Mouse (Mus musculus) hematopoietic stem cell, adult 5-6 weeks (primary cell): ENCODE measurements around the gene Xpo5. TPM values are rescaled to one million over a fixed set of nuclear protein-coding genes. Genes with fewer than 3 reads are reported as not detected.

Experiments
- ATAC-seq, 2 experiments: fragments of 125-278 bp in 1 of 2; replicated peaks in 1 of 2; 2 replicates each; pipeline ENCODE4 v1.8.0; 2016 to 2017; ENCODE audit warnings: inconsistent platforms in 2 of 2, mild to moderate bottlenecking in 2 of 2, moderate number of reproducible peaks in 2 of 2, low read depth in 1 of 2, moderate TSS enrichment in 1 of 2; ENCODE audit not compliant: low FRiP score in 2 of 2, poor library complexity in 2 of 2, severe bottlenecking in 2 of 2, insufficient read depth in 1 of 2, low TSS enrichment in 1 of 2
- total RNA-seq: library from RNA; stranded (forward); fragments of 172-1452, 232-1000 nt; gene quantifications from 2 replicates; pipeline ENCODE4 v1.2.3, GENCODE M21; 2017

Gene Xpo5
- total RNA-seq = 52.8 and 57.3 TPM in 2 replicates

DNA sequence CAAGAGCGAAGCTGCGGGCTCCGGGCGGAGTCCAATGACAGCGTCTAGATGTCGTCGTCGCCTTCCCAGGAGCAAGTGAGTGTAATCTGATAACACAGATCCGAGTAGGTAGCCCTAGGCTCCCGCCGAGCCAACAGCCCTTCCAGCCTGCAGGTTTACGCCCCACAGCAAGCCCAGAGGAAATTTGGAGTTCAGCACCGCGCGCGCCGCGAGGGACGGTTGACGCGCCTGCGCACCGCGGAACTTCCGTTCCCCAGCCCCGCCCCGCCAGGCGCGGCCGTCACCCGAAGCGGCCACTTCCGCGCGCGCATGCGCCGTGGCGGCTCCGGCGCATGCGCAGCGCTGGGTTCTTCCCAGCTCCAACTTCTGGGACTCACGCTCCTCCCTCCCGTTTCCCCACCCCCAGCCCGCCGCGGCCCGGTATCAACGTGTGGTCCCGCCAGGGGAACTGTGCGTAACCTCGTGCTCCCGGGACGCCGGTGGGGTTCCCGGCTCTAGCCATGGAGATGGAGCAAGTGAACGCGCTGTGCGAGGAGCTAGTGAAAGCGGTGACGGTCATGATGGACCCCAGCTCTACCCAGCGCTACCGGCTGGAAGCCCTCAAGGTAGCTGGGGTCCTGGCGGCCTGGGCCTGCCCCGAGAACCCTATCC, at the start of gene Xpo5, which contains the start of gene Polh:
Gene Xpo5, plus strand, starts transcription at position 362 of the 651 bp plus-strand sequence.
Gene Polh, minus strand, starts transcription at position 225 of the 651 bp plus-strand sequence.
- ATAC-seq = peak; percentile 94 to 95

DNA sequence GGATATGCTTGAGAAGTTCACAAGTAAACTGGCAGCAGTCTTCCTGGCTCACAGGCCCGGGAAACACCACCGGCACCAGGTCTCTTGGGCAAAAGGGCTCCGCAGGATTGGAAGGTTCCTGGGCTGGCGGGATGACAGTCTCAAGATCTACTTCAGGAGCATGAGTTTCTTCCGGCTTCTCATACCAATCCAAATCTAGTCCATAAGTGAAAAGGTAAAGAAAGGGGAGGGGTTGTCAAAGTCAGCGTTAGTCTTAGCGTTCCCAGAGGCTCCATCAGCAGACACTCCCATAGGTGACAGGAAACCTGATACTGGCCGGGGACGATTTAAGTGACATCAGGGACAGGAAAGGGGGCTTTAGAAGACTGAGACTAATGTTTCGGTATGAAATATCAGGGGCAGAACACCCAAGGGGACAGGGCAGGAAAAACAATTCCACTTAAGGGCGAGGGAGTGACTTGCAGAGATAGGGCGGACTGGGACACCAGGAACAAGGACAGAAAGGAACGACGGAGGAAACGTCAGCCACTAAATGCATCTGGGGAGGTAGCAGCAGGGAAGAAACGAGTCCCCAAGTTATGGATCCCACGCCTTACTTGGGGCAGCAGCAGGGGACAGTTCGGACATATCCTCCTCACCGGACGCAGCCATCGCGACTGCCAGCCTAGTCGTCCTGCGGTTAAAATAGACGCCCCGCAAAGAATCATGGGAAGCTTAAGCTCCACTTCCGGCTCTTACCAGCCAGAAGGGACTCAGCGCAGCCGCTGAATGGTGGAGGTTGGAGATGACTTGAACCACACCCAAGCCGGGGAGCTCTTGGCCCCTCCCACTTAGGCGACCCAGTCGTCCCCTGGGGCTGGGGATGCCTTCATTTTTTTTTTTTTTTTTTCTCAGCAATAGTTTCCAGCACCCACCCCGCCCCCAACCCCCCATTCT, 49.5 kb upstream of the Xpo5 start, which contains the start of gene Mad2l1bp:
Gene Mad2l1bp, minus strand, starts transcription at position 707 of the 936 bp plus-strand sequence.
- ATAC-seq = peak; percentile 97 to 98

DNA sequence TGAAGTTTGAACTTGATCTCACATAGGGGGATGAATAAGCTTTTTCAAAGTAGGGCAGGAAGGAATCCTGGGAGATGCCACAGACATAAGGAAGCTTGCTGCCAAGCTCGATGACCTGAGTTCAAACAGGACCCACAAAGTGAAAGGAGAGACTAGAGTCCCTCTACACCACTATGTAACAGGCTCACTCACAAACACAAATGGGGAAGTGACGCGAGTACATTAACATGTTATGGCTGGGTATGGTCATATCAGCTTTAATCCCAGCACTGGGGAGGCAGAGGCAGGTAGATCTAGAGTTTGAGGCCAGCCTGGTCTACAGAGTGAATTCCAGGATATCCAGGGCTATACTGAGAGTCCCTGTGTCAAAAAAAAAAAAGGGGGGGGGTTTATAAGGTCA, 48.2 kb upstream of the Xpo5 start:
- ATAC-seq = no peak

DNA sequence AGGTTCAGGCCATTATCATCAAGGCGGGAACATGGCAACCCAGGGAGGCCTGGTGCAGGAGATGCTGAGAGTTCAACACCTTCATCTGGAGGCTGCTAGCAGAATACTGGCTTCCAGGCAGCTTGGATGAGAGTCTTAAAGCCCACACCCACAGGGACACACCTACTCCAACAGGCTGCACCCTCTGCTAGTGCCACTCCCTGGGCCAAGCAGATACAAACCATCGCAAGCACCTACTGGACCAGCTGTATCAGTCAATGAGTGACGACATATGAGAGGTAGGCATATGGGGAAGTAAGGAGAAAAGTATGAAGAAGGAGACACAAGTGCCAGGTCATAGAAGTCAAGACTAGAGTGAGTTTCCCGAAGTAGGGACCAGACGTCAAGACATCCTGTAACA, 45.9 kb upstream of the Xpo5 start:
- no peak for ATAC-seq

DNA sequence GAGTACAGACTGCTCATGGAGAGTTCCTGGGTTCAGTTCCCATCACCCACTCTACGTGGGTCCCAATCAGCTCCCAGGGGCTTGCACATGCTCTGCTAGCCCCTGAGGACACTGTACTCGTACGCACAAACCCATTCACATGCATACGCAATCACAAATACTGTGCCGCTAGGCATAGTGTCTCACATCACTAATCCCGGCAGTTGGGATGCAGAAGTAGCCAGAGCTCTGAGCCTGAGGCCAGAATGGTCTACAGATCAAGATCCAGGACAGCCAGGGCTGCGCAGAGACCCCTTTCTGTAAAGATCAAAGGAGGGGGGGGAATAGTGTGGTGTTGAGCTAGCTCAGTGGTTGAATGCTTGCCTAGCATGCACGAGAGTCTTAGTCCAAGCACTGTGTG, 45.5 kb upstream of the Xpo5 start:
- ATAC-seq = no peak

DNA sequence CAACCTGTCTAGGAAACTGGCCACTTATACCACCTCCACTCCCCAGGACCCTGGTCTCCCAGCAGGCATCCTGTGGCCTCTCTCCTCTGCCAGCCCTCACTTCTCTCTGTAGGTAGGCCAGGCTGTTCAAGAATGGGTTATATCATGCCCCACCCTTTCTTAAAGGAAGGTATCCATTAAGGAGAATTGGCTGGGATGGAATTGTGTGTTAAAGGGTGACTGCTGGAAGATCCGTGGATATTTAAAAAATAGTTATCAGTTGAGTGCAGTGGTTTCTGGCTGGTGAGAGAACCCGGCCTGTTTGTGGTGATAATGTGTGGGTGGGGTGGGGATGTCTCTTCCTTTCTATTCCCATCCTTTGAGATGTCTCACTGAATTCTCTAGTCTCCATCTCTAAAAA, 43.3 kb upstream of the Xpo5 start:
- no peak for ATAC-seq

DNA sequence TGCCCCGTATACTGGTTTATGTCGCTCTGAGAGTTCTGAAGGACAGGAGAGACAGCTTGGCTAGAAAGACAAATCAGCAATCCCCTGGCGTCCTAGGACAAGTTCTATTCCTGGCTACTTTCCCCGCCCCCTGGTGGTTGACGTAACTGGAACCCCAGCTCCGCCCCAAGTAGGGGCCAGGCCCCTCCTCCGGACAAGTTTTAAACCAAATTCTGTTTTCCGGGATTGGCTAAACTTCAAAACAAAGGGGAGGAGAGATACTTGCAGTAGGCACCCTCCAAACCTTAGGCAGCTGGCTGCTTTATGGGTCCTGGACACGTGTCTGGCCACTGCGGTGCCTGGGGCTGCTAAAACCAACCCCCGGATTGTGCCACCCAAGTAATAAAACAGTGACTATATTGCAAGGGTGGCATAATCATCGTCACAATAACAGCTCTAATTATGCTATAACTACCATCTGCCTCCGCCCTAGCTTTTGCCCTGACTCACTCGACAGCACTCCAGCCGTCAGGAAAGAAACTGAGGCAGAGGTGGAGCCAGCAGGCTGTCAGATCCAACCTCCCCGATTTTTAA, 42.4 kb upstream of the Xpo5 start:
- peak; percentile 54 to 61 for ATAC-seq

DNA sequence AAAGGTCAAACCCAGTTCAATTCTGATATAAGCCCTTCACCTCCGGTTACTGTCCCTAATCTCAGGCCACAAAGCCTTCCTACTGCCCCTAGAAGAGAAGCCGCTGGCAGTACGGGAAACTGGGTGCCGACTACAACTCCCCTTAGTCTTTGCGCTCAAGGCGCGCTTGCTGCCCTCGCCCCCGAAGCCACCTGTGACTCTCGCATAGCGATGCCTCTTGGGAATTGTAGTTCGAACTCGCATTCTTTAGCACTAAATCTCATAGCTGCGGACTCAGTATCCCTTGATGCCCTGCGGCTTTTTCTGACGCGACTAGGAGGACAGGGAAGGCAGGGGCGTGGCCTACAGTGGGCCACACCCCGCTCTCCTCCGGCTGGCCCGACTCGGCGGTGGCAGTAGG, 41.9 kb upstream of the Xpo5 start, which contains the start of gene Gtpbp2:
Gene Gtpbp2, plus strand, starts transcription at position 347 of the 400 bp plus-strand sequence.
- ATAC-seq = peak; percentile 94 to 95

DNA sequence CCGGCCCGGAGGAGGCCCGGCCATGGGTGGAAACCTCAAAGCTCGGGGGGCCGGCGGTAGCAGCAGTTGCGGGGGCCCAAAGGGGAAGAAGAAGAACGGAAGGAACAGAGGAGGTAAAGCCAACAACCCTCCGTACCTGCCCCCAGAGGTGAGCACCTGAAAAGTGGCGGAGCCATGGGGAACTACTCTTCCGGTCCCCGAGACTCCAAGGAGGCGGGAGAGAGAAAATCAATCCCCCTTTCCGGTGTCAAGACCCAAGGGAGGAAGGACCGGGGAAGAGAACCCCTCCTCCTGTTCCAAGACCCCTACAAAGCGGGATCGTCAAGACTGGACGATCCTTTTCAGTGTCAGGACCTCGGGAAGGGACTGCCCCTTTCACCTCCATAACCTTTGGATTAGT, 41.4 kb upstream of the Xpo5 start:
- ATAC-seq = no peak

DNA sequence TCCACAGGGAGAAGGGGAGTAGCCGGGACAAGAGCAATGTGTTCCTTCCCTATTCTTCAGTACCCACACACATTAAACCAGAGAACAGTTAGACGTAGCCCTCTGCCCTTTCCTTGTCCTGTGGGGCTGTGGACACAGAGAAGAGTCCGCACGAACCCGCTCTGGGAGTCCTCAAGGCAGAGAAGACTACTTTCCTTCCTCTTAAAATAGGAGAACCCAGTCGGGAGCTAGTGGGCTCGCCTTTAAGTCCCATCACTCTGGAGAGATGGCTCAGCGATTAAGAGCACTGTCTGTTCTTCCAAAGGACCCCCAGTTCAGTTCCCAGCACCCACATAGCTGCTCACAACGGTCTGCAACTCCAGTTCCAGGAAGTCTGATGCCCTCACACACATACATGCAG, 40.9 kb upstream of the Xpo5 start:
- ATAC-seq = no peak

DNA sequence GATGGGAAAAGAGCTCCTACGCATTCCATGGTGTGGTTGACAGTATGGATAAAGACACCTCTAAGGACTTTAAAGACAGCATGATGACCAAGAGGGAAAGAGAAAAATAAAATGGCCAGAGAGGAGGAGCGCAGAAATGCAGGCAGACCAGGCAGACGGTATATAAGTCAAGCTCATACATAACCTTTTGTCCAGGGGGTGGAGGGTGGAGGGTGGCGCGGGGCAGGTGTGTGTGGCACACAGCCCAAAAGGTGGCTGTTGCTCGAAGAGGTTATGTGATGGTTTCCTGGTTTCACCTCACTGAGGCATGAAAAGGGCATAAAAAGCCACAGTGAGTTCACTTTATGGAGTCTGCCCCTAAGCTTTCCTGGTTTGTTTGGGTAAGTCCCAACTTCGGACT, 40.0 kb upstream of the Xpo5 start:
- no peak for ATAC-seq

DNA sequence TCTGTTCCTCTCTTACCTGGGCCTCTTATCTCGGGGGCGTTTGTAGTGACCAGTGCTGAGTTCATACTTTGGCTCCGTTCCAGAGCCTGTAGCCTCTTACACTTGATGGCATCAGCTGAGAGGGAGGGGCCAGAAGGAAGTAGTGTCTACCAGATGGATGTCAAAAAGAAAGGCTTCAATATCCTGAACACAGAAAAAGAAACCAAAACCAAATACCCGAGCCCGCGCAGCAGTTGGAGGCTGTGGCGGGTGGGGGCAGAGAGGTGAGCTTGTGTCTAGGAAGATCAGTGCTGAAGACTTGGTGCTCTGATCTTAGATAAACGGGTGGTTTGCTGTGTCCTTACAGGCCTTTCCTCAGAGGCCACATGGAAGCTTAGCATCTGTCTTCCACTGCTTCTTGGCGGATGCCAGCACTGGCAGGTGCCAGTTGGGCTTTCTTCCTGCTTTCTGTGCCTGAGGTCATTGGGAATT, 39.6 kb upstream of the Xpo5 start:
- ATAC-seq = peak in 1 of 2 experiments; percentile 14; a peak in 1 of 4 replicates

DNA sequence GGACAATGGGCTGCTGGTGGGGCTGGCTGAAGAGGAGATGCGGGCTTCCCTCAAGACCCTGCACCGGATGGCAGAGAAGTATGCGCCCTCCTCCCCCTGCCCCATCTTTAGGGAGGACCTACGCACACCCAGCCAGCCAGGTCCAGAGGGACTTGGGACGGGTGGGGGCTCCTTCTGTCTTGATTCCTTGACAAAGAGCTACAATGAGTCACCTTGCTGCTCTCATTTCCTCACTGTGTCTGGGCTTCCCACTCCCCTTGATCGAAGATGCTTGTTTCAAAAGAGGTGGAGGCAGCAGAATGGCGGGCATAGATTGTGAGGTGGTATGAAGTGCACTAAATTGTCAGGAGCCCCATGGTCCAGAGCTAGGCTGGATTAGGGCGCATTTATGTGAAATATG, 38.3 kb upstream of the Xpo5 start:
- ATAC-seq = no peak

DNA sequence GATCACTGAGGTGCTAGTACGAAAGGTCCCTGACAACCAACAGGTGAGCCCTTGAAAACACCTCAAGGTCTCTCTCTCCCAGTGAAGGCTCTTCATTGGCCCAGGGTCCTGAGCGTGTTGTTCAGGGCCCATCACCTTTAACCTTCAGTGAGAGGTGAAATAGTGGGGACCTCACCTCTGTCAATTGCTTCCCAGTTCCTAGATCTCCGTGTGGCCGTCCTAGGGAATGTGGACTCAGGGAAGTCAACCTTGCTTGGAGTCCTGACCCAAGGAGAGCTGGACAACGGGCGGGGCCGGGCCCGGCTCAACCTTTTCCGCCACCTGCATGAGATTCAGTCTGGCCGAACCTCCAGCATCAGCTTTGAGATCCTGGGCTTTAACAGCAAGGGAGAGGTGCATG, 37.8 kb upstream of the Xpo5 start:
- no peak for ATAC-seq

DNA sequence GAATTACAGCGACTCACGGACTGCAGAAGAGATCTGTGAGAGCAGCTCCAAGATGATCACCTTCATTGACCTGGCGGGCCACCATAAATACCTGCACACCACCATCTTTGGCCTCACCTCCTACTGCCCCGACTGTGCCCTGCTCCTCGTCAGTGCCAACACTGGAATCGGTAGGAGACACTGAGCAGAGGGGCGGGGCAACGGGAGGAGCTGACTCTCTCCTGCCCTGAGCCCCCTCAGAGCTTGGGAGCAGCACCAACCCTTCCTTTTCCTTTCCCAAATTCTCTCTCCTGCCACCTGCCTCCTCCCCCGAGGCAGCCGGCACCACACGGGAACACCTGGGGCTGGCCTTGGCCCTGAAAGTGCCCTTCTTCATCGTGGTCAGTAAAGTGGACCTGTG, 37.1 kb upstream of the Xpo5 start:
- ATAC-seq = no peak

DNA sequence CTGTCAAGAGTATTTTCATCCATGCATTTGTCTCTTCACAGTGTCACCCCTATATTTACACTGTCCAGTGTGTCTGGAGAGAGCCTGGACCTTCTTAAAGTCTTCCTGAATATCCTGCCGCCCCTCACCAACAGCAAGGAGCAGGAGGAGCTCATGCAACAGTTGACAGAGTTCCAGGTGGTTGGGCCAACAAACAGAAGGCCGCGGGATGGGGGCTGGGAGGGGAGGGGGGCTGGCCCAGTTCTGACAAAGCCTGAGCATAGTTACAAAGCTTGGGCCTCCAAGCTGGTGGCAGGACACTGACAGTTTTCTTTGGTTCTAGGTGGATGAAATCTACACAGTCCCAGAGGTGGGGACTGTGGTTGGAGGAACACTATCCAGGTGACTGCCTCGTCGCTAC, 36.3 kb upstream of the Xpo5 start:
- no peak for ATAC-seq

DNA sequence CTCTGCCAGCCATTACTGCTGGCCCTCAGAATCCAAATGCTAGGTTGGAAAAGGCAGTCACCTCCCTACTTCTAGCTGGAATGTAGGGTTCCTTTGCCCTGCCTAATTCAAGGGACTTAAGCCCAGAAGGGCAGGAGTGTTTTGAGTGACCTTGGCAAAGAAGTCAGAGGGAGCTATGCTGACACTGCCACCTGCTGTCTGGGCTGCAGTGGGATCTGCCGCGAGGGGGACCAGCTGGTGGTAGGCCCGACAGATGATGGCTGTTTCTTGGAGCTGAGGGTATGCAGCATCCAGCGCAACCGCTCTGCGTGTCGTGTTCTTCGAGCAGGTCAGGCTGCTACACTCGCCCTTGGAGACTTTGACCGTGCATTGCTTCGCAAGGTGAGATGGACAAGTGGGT, 35.6 kb upstream of the Xpo5 start:
- ATAC-seq = no peak

DNA sequence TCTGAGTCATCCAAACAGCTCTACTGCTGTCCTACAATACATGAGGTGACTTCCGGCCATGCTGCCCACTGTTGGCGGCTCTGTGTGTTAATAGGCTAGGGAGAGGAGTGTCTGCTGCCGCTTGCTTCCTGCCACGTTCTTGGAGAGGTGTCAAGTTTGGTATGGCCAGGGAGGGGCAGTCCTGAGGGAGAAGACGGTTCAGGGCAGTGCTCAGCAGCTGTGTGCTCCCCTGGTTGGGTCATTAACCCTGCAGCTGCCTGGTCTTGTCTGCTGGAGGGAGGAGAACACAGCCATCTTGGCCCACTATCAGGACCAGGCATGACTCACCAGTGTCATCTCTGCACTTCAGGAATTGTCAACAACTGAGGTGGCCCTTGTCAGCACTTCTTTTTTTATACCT, 34.3 kb upstream of the Xpo5 start:
- no peak for ATAC-seq
